Mouse (Mus musculus) C2C12 (cell line): ENCODE measurements at regions not wholly inside any gene's neighbourhood (a gene's known extent, or its start where the extent isn't known, plus 50 kb on each side); places are given as distances from the start of the nearest gene placed in this dataset.

Source experiments
- CTCF ChIP-seq: IDR thresholded peaks from one replicate; pipeline ENCODE4 v1.5.1; 2011; ENCODE audit not compliant: control insufficient read depth, insufficient read depth, insufficient read length
- FOSL1 ChIP-seq: IDR thresholded peaks from one replicate; pipeline ENCODE4 v1.8.0; 2011; ENCODE audit warnings: mild to moderate bottlenecking, low read length; ENCODE audit not compliant: poor library complexity, insufficient read depth, severe bottlenecking
- MAX ChIP-seq: IDR thresholded peaks from one replicate; pipeline ENCODE4 v1.6.1; 2011; ENCODE audit warnings: mild to moderate bottlenecking, control low read depth
- MYOD1 ChIP-seq: IDR thresholded peaks from one replicate; pipeline ENCODE4 v1.6.1; 2011; ENCODE audit warnings: low read depth; ENCODE audit not compliant: control insufficient read depth, insufficient read length
- MYOG ChIP-seq: IDR thresholded peaks from one replicate; pipeline ENCODE4 v1.6.1; 2011; ENCODE audit not compliant: control insufficient read depth, insufficient read length; ENCODE audit errors: extremely low read depth
- USF1 ChIP-seq: IDR thresholded peaks from one replicate; pipeline ENCODE4 v1.6.1; 2011; ENCODE audit warnings: low read depth, mild to moderate bottlenecking, control low read depth, moderate library complexity

DNA sequence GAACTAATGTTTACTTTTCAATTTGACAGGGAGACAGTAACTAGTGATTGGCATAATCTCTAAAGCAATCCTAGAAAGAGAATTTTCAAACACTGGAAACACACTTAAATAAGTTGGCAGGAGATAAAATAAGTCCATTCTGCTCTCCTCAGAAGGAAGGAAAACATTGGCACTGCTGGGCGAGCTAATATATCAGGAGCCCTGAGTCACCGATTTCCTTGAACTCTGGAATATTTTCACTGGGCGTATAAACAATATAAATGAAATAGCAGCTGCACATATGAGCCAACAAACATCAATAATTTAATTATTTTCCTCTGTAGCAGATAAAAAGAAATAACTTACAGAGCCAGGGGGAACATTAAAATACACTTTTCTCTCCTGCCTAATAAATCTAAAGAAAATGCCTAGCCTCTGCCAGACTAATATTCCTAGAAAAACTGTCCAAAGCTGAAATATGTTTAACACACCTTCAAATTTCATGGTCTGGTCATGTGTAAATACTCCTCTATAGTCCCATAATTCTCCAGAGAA, 608.4 kb upstream of the Pkdcc start:
- TF ChIP-seq CTCF: no peak
- TF ChIP-seq MAX: no peak
- TF ChIP-seq FOSL1: no peak
- TF ChIP-seq USF1: no peak
- TF ChIP-seq MYOD1: no peak
- no peak for TF ChIP-seq MYOG
